Comparison of ENCODE assay signal across 8 mouse cellular contexts in the genomic region with DNA sequence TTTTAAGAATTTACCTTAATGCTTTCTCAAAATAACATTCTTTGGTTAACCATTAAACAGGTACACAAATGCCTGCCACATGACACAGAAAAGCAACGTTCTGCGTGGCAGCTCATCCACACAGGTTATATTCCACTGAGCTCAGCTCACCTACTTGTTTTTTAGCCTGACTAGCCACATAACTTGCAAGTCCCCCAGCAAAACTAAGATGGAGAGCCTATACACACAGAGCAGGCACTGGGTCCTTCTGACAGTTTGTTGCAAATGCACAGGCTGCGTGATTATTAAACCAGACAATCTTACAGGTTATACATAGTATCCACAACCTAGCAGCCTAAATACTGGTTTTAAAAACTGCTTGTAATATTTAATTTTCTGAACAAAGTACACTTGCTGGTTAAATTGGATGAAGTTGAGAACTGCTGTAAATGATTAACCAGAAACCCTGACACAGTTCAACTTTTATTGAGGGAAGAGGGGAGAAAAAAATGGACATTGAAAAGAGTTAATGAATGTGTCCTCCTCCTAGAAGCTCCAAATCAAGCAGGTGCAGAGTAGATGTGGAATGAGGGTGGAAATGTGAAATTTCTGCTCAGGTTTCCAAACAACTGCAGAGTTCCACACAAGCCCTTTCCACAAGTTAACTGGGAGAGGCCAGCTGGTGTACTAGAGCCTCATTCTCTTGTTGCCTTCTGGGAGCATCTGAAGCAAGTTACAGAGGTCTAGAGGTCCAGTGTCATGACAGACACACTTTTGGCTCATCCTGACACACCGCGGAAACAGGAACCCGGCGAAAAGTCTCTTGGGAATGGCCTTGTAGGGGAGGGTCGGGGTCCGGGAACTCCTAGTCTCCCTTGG. TPM values are rescaled to one million over a fixed set of nuclear protein-coding genes. Genes with fewer than 3 reads are reported as not detected.
DNase-seq lines count a peak whose midpoint lies in the region; ATAC-seq and TF ChIP-seq lines count a peak whose summit lies in the region.

No protein-coding gene starts in this region.

- ATAC-seq in hindbrain, embryonic 13.5 days (ENCODE audit: low FRiP score) = no peak; the same call in 1 of the 2 replicates
- peak; percentile 34; the same call in 1 of the 2 replicates for ATAC-seq in limb, embryonic 14.5 days (ENCODE audit: low FRiP score, low read depth)

- no peak for TF ChIP-seq POLR2A in spleen, adult 2 months (IDR thresholded peaks at IDR 0.05; ENCODE audit: low read depth, low read length)
- no peak for TF ChIP-seq POLR2A in limb, embryonic 14.5 days (IDR thresholded peaks at IDR 0.05; ENCODE audit: borderline replicate concordance, extremely low read depth, insufficient read depth, insufficient read length)

- H3K27ac ChIP-seq in spleen, adult 2 months (ENCODE audit: insufficient read depth, low read length) = no peak overlapping the region
- H3K27ac ChIP-seq in hindbrain, embryonic 13.5 days = no peak overlapping the region
- no peak overlapping the region for H3K27ac ChIP-seq in limb, embryonic 14.5 days (replicated peaks; ENCODE audit: low read depth, low read length)

- no peaks in the 10 kb centered on the region for H3K27me3 ChIP-seq in spleen, adult 2 months (ENCODE audit: control insufficient read depth, insufficient read depth, low read length)
- H3K27me3 ChIP-seq in hindbrain, embryonic 13.5 days = no peaks in the 10 kb centered on the region
- no peaks in the 10 kb centered on the region for H3K27me3 ChIP-seq in limb, embryonic 14.5 days (ENCODE audit: control insufficient read depth, insufficient read depth, low read length)

- H3K4me3 ChIP-seq in spleen, adult 2 months (ENCODE audit: extremely low read depth, insufficient read depth, insufficient read length) = peak overlapping the region; percentile 84
- peak overlapping the region; percentile 82 for H3K4me3 ChIP-seq in hindbrain, embryonic 13.5 days
- H3K4me3 ChIP-seq in limb, embryonic 14.5 days (replicated peaks; ENCODE audit: low read length) = peak overlapping the region; percentile 90

- WGBS in spleen, adult 2 months = 34% methylated on average over 9 of the region's 9 CpGs
- WGBS in hindbrain, embryonic 13.5 days = 28% methylated on average over 9 of the region's 9 CpGs
- 25% methylated on average over 9 of the region's 9 CpGs for WGBS in limb, embryonic 14.5 days

- 0 out of 2 replicates have a peak, but pooled peaks cover 1% of the 10 kb centered on the region for H3K36me3 ChIP-seq in spleen, adult 2 months (ENCODE audit: control insufficient read depth, insufficient read depth, low read length)
- peaks cover 3% of the 10 kb centered on the region; the same call in 1 of the 2 replicates for H3K36me3 ChIP-seq in hindbrain, embryonic 13.5 days
- H3K36me3 ChIP-seq in limb, embryonic 14.5 days (ENCODE audit: control insufficient read depth, insufficient read depth, low read length) = peaks cover 11% of the 10 kb centered on the region

- H3K9ac ChIP-seq in hindbrain, embryonic 13.5 days = peak overlapping the region; percentile 89
- H3K9ac ChIP-seq in limb, embryonic 14.5 days (ENCODE audit: low read depth, low read length, severe bottlenecking) = peak overlapping the region; percentile 84; the same call in 1 of the 2 replicates

- no peak for TF ChIP-seq CTCF in spleen, adult 2 months (IDR thresholded peaks at IDR 0.05; ENCODE audit: extremely low read depth, insufficient read depth, insufficient read length, insufficient replicate concordance)

- no peaks in the 10 kb centered on the region for H3K4me1 ChIP-seq in spleen, adult 2 months (ENCODE audit: control insufficient read depth, insufficient read depth, insufficient read length)
- H3K4me1 ChIP-seq in hindbrain, embryonic 13.5 days (replicated peaks) = peaks cover 11% of the 10 kb centered on the region
- peaks cover 5% of the 10 kb centered on the region; the same call in 1 of the 2 replicates for H3K4me1 ChIP-seq in limb, embryonic 14.5 days (ENCODE audit: control insufficient read depth, insufficient read depth, low read length)

- peak in 1 of 2 experiments; percentile 1 for DNase-seq in spleen, adult 2 months (ENCODE audit: low read depth in 1 of 2, low spot score in 2 of 2)
- DNase-seq in spleen, postnatal 36 days (ENCODE audit: low spot score in 2 of 2) = no peak
- DNase-seq in limb, embryonic 14.5 days (ENCODE audit: low spot score) = no peak
- peak; percentile 53 for DNase-seq in yolk sac, embryonic 10.5 days (ENCODE audit: low spot score)
- DNase-seq in Muller cell, postnatal 12 days (ENCODE audit: inconsistent ontology term) = no peak
- no peak for DNase-seq in cerebellum, adult 9-11 months
- DNase-seq in embryo, embryonic 10 days (ENCODE audit: low spot score) = no peak

- H3K4me2 ChIP-seq in hindbrain, embryonic 13.5 days = peak overlapping the region; percentile 78
- H3K4me2 ChIP-seq in limb, embryonic 14.5 days (replicated peaks; ENCODE audit: low read depth, low read length, severe bottlenecking) = peak overlapping the region; percentile 71

- H3K9me3 ChIP-seq in hindbrain, embryonic 13.5 days = no peaks in the 10 kb centered on the region
- no peaks in the 10 kb centered on the region for H3K9me3 ChIP-seq in limb, embryonic 14.5 days (ENCODE audit: control insufficient read depth, low read length)

RNA-seq across cellular contexts. Expression of a gene that starts 0.6 kb away (rescaled TPM):
- polyA plus RNA-seq in spleen, adult 2 months (2012; rRNA removed) = 16.9 and 18.7 TPM in 2 replicates
- 245 and 255 TPM in 2 replicates for polyA plus RNA-seq in hindbrain, embryonic 13.5 days (2015; fragmentation: Nextera tagmentation; extraction: Ambion mirVana)
- 167 and 174 TPM in 2 replicates for polyA plus RNA-seq in limb, embryonic 14.5 days (2012; rRNA removed)
- 315 and 339 TPM in 2 replicates for polyA plus RNA-seq in limb, embryonic 14.5 days (2014; fragmentation: Nextera tagmentation; extraction: Ambion mirVana)
